Mouse (Mus musculus): ENCODE data around the gene Ydjc.

DNA sequence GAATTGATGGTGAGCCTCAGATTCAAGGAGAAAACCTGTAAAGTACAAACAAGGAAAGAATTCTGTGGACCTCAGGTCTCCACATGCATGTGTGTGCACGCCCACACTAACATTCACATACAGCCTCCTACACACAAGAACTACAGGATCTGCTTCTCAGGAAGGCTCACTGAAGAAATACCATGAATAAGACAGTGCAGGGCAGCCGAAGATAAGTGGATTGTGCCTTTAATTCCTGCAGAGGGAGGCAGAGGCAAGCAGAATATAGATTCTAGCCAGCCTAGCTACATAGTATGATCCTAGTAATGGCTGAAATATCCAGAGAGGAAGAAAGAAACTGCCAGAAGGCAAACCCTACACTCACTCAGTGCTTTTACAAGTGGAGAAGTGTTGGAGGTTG, 57.6 kb downstream of the Ydjc start:
- no peak for TF ChIP-seq CTCF (IDR thresholded peaks at IDR 0.05; ENCODE audit: low read depth, low read length)
- no peak for TF ChIP-seq GATA1 (IDR thresholded peaks at IDR 0.05; ENCODE audit: borderline replicate concordance, low read length)
- no peak for TF ChIP-seq TAL1 (conservative IDR thresholded peaks at IDR 0.05; ENCODE audit: low read depth, low read length)

Measured in G1E (cell line).